Mouse (Mus musculus): Measurements from ENCODE around the gene Fstl3. TPM values are rescaled to one million over a fixed set of nuclear protein-coding genes. Genes with fewer than 3 reads are reported as not detected.

Fstl3 gene
- polyA plus RNA-seq, 1 experiment from 2014 or later = 1.6 TPM

DNA sequence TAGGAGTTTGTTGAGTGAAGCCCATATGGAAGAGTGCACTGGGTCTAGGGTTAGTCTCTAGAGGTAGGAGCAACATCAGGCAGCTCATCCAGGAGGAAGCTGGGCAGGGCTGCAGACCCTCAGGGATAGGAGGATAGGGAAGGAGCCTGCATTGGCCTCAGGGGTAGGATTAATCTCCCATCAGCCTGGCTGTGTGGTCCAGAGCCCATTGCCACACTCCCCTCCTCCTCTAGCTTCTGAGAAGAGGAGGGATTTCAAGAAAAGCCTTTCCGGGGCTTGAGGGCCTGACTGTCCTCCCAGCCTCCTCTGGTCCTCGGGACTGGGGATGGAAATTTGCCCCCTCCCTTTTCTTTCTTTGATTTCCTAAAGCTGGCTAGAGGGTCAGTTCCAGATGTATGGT is 2.1 kb downstream of the Fstl3 start:
- H3K9ac ChIP-seq (replicated peaks) = no peak overlapping the region
- H3K27me3 ChIP-seq = peaks cover 83% of the 10 kb centered on the region

GRCm38 (mm10) chr10:79779784-79780663 is 3.0 kb downstream of the Fstl3 start:
- Histone ChIP-seq H3K9me3 (peaks cover 6% of the 10 kb centered on the region; the same call in 1 of the 2 replicates), H3K36me3 (no peaks in the 10 kb centered on the region), H3K4me1 (peaks cover 33% of the 10 kb centered on the region), H3K4me3 (peak overlapping the region; percentile 43), H3K27ac (replicated peaks) (0 out of 2 replicates have a peak overlapping the region, but pooled peaks have one; percentile 30), H3K27me3 (peaks cover 87% of the 10 kb centered on the region), H3K9ac (replicated peaks) (no peak overlapping the region; the same call in 1 of the 2 replicates), H3K4me2 (replicated peaks) (peak overlapping the region; percentile 68)
- ATAC-seq (ENCODE audit: low FRiP score, low read depth) = peak; percentile 90
- 1% methylated on average over 52 of the region's 55 CpGs for WGBS

More for the DNA sequence above, 2.1 kb downstream of the Fstl3 start:
- Histone ChIP-seq H3K27ac (replicated peaks) (no peak overlapping the region), H3K4me2 (replicated peaks) (no peak overlapping the region), H3K36me3 (no peaks in the 10 kb centered on the region), H3K4me3 (no peak overlapping the region), H3K9me3 (peaks cover 9% of the 10 kb centered on the region; the same call in 1 of the 2 replicates), H3K4me1 (peaks cover 33% of the 10 kb centered on the region)
- WGBS = 3% methylated on average over 2 of the region's 2 CpGs
- no peak for ATAC-seq (ENCODE audit: low FRiP score, low read depth)

- peaks cover 33% of the 10 kb centered on the region for H3K4me1 ChIP-seq
- no peak overlapping the region; the same call in 1 of the 2 replicates for H3K9ac ChIP-seq (replicated peaks)
- no peaks in the 10 kb centered on the region for H3K9me3 ChIP-seq
- H3K4me2 ChIP-seq (replicated peaks) = peak overlapping the region; percentile 68
- WGBS = 1% methylated on average over 13 of the region's 13 CpGs
- H3K4me3 ChIP-seq = peak overlapping the region; percentile 43
- H3K27ac ChIP-seq (replicated peaks) = 0 out of 2 replicates have a peak overlapping the region, but pooled peaks have one; percentile 30
- H3K27me3 ChIP-seq = peaks cover 90% of the 10 kb centered on the region
- no peak for ATAC-seq (ENCODE audit: low FRiP score, low read depth)
- H3K36me3 ChIP-seq = no peaks in the 10 kb centered on the region
Measured at GRCm38 (mm10) chr10:79780664-79781015, 3.6 kb downstream of the Fstl3 start.

DNA sequence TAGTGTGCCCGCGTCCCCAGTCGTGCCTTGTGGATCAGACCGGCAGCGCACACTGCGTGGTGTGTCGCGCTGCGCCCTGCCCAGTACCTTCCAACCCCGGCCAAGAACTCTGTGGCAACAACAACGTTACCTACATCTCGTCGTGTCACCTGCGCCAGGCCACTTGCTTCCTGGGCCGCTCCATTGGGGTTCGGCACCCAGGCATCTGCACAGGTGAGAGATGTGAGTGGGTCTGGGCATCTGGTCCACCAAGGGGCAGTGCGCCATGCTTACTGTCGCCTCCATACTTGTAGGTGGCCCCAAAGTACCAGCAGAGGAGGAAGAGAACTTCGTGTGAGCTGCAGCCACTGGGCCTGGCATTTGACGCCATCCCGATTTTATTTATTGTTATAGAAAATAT is 4.1 kb downstream of the Fstl3 start:
- Histone ChIP-seq H3K9ac (replicated peaks) (no peak overlapping the region), H3K27me3 (peaks cover 86% of the 10 kb centered on the region), H3K4me2 (replicated peaks) (peak overlapping the region; percentile 68), H3K9me3 (no peaks in the 10 kb centered on the region), H3K36me3 (no peaks in the 10 kb centered on the region), H3K4me1 (peaks cover 33% of the 10 kb centered on the region), H3K27ac (replicated peaks) (no peak overlapping the region), H3K4me3 (no peak overlapping the region)
- WGBS = 34% methylated on average over 21 of the region's 21 CpGs
- no peak for ATAC-seq (ENCODE audit: low FRiP score, low read depth)

GRCm38 (mm10) chr10:79781956-79782355 is 4.9 kb downstream of the Fstl3 start:
- Histone ChIP-seq H3K4me3 (no peak overlapping the region), H3K36me3 (no peaks in the 10 kb centered on the region), H3K4me2 (replicated peaks) (no peak overlapping the region), H3K4me1 (peaks cover 32% of the 10 kb centered on the region), H3K9ac (replicated peaks) (no peak overlapping the region), H3K27me3 (peaks cover 78% of the 10 kb centered on the region), H3K9me3 (no peaks in the 10 kb centered on the region), H3K27ac (replicated peaks) (no peak overlapping the region)
- WGBS = 61% methylated on average over 5 of the region's 5 CpGs
- no peak for ATAC-seq (ENCODE audit: low FRiP score, low read depth)

- H3K27ac ChIP-seq (replicated peaks) = no peak overlapping the region
- H3K36me3 ChIP-seq = no peaks in the 10 kb centered on the region
- H3K9ac ChIP-seq (replicated peaks) = no peak overlapping the region
- H3K4me1 ChIP-seq = peaks cover 24% of the 10 kb centered on the region
- WGBS = 65% methylated on average over 7 of the region's 7 CpGs
- peaks cover 67% of the 10 kb centered on the region for H3K27me3 ChIP-seq
- H3K4me2 ChIP-seq (replicated peaks) = no peak overlapping the region
- H3K9me3 ChIP-seq = no peaks in the 10 kb centered on the region
- no peak overlapping the region for H3K4me3 ChIP-seq
- ATAC-seq (ENCODE audit: low FRiP score, low read depth) = no peak
Measured at GRCm38 (mm10) chr10:79783050-79783449, 6.0 kb downstream of the Fstl3 start.

DNA sequence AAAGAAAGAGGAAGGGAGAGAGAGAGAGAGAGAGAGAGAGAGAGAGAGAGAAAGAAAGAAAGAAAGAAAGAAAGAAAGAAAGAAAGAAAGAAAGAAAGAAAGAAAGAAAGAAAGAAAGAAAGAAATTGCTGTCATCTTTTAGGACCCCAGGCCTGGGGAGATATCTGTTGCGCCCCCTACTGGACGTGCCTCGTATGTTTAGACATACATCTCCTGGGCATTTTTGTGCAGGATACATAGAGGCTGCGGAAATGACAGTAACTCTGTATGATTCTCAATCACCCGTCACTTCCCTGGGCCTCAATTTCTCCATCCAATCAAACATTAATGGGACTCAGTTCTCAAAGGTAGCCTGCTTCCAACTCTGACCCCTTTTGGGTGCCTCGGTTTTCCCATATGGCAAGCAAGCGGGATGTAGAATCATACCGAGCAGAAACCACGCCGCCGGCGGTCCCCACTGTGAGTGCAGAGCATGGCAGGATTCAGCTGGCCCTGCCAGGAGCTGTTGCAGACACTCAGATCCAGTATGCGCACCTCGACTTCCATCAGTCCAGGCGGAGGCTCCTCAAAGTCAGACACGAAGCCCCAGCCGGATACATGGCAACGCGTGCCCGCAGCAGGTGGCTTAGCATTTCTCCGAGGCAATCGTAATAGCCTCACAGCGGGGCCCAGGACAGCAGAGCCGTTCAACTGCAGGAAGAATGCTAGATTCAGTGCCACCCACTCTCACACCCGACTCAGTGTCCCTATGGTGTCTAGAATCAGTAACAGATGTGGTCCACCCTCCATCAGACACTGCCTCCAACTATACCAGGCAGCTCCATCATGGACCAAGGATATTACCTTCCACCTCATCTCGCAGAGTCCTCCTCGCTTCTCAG is 7.1 kb downstream of the Fstl3 start:
- no peak overlapping the region for H3K4me2 ChIP-seq (replicated peaks)
- no peaks in the 10 kb centered on the region for H3K36me3 ChIP-seq
- no peak for ATAC-seq (ENCODE audit: low FRiP score, low read depth)
- no peak overlapping the region for H3K4me3 ChIP-seq
- peaks cover 17% of the 10 kb centered on the region for H3K4me1 ChIP-seq
- 38% methylated on average over 27 of the region's 27 CpGs for WGBS
- H3K27ac ChIP-seq (replicated peaks) = no peak overlapping the region
- H3K27me3 ChIP-seq = peaks cover 56% of the 10 kb centered on the region
- no peak overlapping the region for H3K9ac ChIP-seq (replicated peaks)
- H3K9me3 ChIP-seq = no peaks in the 10 kb centered on the region

GRCm38 (mm10) chr10:79788386-79789158 is 11.5 kb downstream of the Fstl3 start:
- Histone ChIP-seq H3K4me2 (replicated peaks) (no peak overlapping the region), H3K9me3 (no peaks in the 10 kb centered on the region), H3K27me3 (peaks cover 13% of the 10 kb centered on the region), H3K27ac (replicated peaks) (no peak overlapping the region), H3K4me3 (no peak overlapping the region), H3K4me1 (0 out of 2 replicates have a peak, but pooled peaks cover 4% of the 10 kb centered on the region), H3K9ac (replicated peaks) (no peak overlapping the region), H3K36me3 (no peaks in the 10 kb centered on the region)
- no peak for ATAC-seq (ENCODE audit: low FRiP score, low read depth)
- WGBS = 35% methylated on average over 7 of the region's 7 CpGs

- no peak overlapping the region for H3K27ac ChIP-seq (replicated peaks)
- no peak overlapping the region for H3K9ac ChIP-seq (replicated peaks)
- 63% methylated on average over 2 of the region's 2 CpGs for WGBS
- no peaks in the 10 kb centered on the region for H3K36me3 ChIP-seq
- no peaks in the 10 kb centered on the region for H3K9me3 ChIP-seq
- H3K4me3 ChIP-seq = no peak overlapping the region
- ATAC-seq (ENCODE audit: low FRiP score, low read depth) = no peak
- peaks cover 7% of the 10 kb centered on the region for H3K27me3 ChIP-seq
- H3K4me2 ChIP-seq (replicated peaks) = no peak overlapping the region
- H3K4me1 ChIP-seq = peaks cover 9% of the 10 kb centered on the region
Measured at GRCm38 (mm10) chr10:79789581-79789980, 12.5 kb downstream of the Fstl3 start.

- Histone ChIP-seq H3K4me3 (no peak within 1 kb of the TSS), H3K36me3 (no peaks in the 10 kb centered on the region; the same call in 1 of the 2 replicates), H3K4me2 (replicated peaks) (no peak within 1 kb of the TSS), H3K27ac (replicated peaks) (no peak within 1 kb of the TSS), H3K27me3 (no peaks in the 10 kb centered on the region), H3K9ac (replicated peaks) (no peak within 1 kb of the TSS), H3K9me3 (no peaks in the 10 kb centered on the region), H3K4me1 (peaks cover 17% of the 10 kb centered on the region)
- 85% methylated on average over 4 of the region's 4 CpGs for WGBS
- no peak for ATAC-seq (ENCODE audit: low FRiP score, low read depth)
Measured at GRCm38 (mm10) chr10:79790861-79791260, 13.8 kb downstream of the Fstl3 start, which contains the start of gene Prss57. Prss57 (minus strand) TSS chr10:79790961.

DNA sequence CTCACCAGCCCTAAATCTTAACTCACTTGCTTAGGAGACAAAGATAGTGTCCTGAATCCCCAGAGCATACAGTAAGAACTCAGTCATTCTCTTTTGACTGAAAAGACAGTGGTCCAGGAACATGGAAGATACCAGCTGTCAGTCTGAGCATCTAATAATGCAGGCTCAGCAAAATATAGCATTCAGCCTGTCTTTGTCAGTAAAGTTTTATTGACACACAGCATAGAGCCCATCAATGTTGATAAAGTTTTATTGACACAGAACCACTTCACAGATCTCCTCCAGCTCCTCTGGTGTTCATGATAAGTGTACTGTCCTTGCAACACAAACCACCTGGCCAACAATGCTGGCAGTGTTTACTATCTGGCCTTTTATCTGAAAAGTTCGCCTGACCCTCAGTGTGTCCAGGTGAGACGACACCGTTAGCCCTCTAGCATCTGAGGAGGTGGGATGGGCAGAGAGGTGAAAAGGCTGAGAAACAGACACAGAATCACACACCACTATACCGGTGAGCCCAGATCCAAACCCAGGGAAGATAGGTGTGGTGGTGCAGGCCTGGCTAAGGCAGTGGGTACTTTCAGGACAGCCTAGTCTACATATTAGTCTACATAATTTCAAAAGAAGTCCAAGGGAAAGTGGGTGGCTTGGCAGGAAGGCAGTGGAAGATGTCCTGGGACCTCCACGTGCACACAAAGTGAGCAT is 15.4 kb downstream of the Fstl3 start:
- WGBS = 83% methylated on average over 5 of the region's 5 CpGs
- H3K4me3 ChIP-seq = no peak overlapping the region
- no peaks in the 10 kb centered on the region for H3K27me3 ChIP-seq
- no peak overlapping the region for H3K27ac ChIP-seq (replicated peaks)
- H3K36me3 ChIP-seq = no peaks in the 10 kb centered on the region; the same call in 1 of the 2 replicates
- ATAC-seq (ENCODE audit: low FRiP score, low read depth) = no peak
- no peak overlapping the region for H3K9ac ChIP-seq (replicated peaks)
- H3K4me1 ChIP-seq = peaks cover 27% of the 10 kb centered on the region
- H3K9me3 ChIP-seq = no peaks in the 10 kb centered on the region
- H3K4me2 ChIP-seq (replicated peaks) = no peak overlapping the region

Data from midbrain, embryonic 12.5 days (tissue).